Mouse (Mus musculus): ENCODE measurements around the gene Ccdc148. TPM values are rescaled to one million over a fixed set of nuclear protein-coding genes. Genes with fewer than 3 reads are reported as not detected.
A peak's percentile ranks its signal among the peaks of the same experiment; 100 is the strongest.

Ccdc148 gene
- total RNA-seq, 2 experiments from 2014 or later = 11.9 to 12.4 TPM

- intact Hi-C loops (cut with DNase I) = no loop called here
- DNase-seq (ENCODE audit: low spot score in 2 of 2) = no peak
These were observed 104.8 kb downstream of the Ccdc148 start for GRCm38 (mm10) chr2:59055615-59056145.

- intact Hi-C loops (cut with DNase I) = no loop called here
- peak; percentile 20 to 76 for DNase-seq (ENCODE audit: low spot score in 2 of 2)
These were observed 106.1 kb downstream of the Ccdc148 start for GRCm38 (mm10) chr2:59054339-59054738.

GRCm38 (mm10) chr2:59053461-59054039, 106.9 kb downstream of the Ccdc148 start:
- intact Hi-C loops (cut with DNase I) = no loop called here
- DNase-seq (ENCODE audit: low spot score in 2 of 2) = no peak

- DNase-seq (ENCODE audit: low spot score in 2 of 2) = no peak
- intact Hi-C loops (cut with DNase I) = no loop called here
These were observed 110.1 kb downstream of the Ccdc148 start for GRCm38 (mm10) chr2:59050245-59050824.

- no peak for DNase-seq (ENCODE audit: low spot score in 2 of 2)
- intact Hi-C loops (cut with DNase I) = no loop called here
These were observed 110.8 kb downstream of the Ccdc148 start for GRCm38 (mm10) chr2:59049686-59050085.

- no peak for DNase-seq (ENCODE audit: low spot score in 2 of 2)
- intact Hi-C loops (cut with DNase I) = no loop called here
These were observed 111.6 kb downstream of the Ccdc148 start for GRCm38 (mm10) chr2:59048775-59049451.

- DNase-seq (ENCODE audit: low spot score in 2 of 2) = no peak
- intact Hi-C loops (cut with DNase I) = no loop called here
These were observed 117.0 kb downstream of the Ccdc148 start for GRCm38 (mm10) chr2:59043313-59044032.

- intact Hi-C loops (cut with DNase I) = no loop called here
These were observed 117.9 kb downstream of the Ccdc148 start for GRCm38 (mm10) chr2:59042616-59043015.

GRCm38 (mm10) chr2:59036433-59036832, 124.0 kb downstream of the Ccdc148 start:
- no peak for DNase-seq (ENCODE audit: low spot score in 2 of 2)
- intact Hi-C loops (cut with DNase I) = no loop called here

More at GRCm38 (mm10) chr2:59042616-59043015, 117.9 kb downstream of the Ccdc148 start:
- no peak for DNase-seq (ENCODE audit: low spot score in 2 of 2)

- intact Hi-C loops (cut with DNase I) = no loop called here
These were observed 125.3 kb downstream of the Ccdc148 start for GRCm38 (mm10) chr2:59035206-59035605.

GRCm38 (mm10) chr2:59034281-59034680, 126.2 kb downstream of the Ccdc148 start:
- DNase-seq (ENCODE audit: low spot score in 2 of 2) = no peak
- intact Hi-C loops (cut with DNase I) = no loop called here

More at GRCm38 (mm10) chr2:59035206-59035605, 125.3 kb downstream of the Ccdc148 start:
- no peak for DNase-seq (ENCODE audit: low spot score in 2 of 2)

- DNase-seq (ENCODE audit: low spot score in 2 of 2) = no peak
- intact Hi-C loops (cut with DNase I) = no loop called here
These were observed 135.9 kb downstream of the Ccdc148 start for GRCm38 (mm10) chr2:59024558-59024957.

GRCm38 (mm10) chr2:59007356-59007755, 153.1 kb downstream of the Ccdc148 start:
- intact Hi-C loops (cut with DNase I) = no loop called here
- peak in 1 of 2 experiments; percentile 69 for DNase-seq (ENCODE audit: low spot score in 2 of 2)

- no peak for DNase-seq (ENCODE audit: low spot score in 2 of 2)
- intact Hi-C loops (cut with DNase I) = no loop called here
These were observed 153.7 kb downstream of the Ccdc148 start for GRCm38 (mm10) chr2:59006567-59007340.

GRCm38 (mm10) chr2:58997151-58997550, 163.3 kb downstream of the Ccdc148 start:
- intact Hi-C loops (cut with DNase I) = no loop called here

GRCm38 (mm10) chr2:58992431-58993191, 167.9 kb downstream of the Ccdc148 start:
- intact Hi-C loops (cut with DNase I) = no loop called here
- DNase-seq (ENCODE audit: low spot score in 2 of 2) = no peak

More at GRCm38 (mm10) chr2:58997151-58997550, 163.3 kb downstream of the Ccdc148 start:
- DNase-seq (ENCODE audit: low spot score in 2 of 2) = no peak

GRCm38 (mm10) chr2:58978095-58978494, 182.4 kb downstream of the Ccdc148 start:
- intact Hi-C loops (cut with DNase I) = no loop called here
- DNase-seq (ENCODE audit: low spot score in 2 of 2) = no peak

- intact Hi-C loops (cut with DNase I) = no loop called here
These were observed 188.8 kb downstream of the Ccdc148 start for GRCm38 (mm10) chr2:58971507-58972275.

More at GRCm38 (mm10) chr2:58971507-58972275, 188.8 kb downstream of the Ccdc148 start:
- no peak for DNase-seq (ENCODE audit: low spot score in 2 of 2)
